Mouse (Mus musculus) embryonic stem cell, embryonic (primary cell): ENCODE measurements around the gene Sv2b.

Experiments used
- CTCF ChIA-PET, 4 experiments: fragments of 300-600 bp in 2 of 4; fragments of 350-600 bp in 2 of 4; sonication (Branson Sonifier 250); formaldehyde crosslinking; loops; one replicate each; lab custom pipeline; 2022; ENCODE audit warnings: inconsistent platforms in 2 of 4; lab: Charles Lee
- POLR2A ChIA-PET, 4 experiments: fragments of 300-600 bp in 2 of 4; fragments of 350-600 bp in 2 of 4; sonication (Branson Sonifier 250); formaldehyde crosslinking; loops; one replicate each; lab custom pipeline; 2022; ENCODE audit warnings: antibody characterized with exemption in 4 of 4, inconsistent platforms in 1 of 4; lab: Charles Lee

Sv2b gene

DNA sequence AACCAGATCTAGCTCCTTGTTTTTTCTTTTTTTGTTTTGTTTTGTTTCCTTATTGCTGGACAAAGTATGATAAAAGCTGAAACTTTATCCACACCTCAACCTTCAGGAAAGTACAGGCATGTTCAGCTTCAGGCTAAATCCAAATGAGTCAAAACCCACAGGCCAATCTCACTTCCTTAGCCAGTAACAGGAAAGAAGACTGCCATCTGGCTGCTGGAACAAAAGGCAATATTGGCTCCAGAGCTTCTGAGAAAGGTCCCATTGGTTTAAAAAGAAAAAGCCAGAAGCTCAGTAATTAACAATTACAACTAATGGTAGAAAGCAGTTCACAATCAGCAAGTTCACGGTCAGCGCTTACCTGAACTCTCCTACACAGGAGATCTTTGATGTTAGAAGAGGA, 169.8 kb downstream of the Sv2b start:
- CTCF ChIA-PET: interaction anchor here in 1 of 4 experiments (0.5 to 1.3 kb wide), 2 partner anchors 28 to 232 kb away, joined by 3 read pairs; no protein-coding TSS in a partner anchor
- POLR2A ChIA-PET: interaction anchor here in 2 of 4 experiments (0.6 to 1.3 kb wide), 4 partner anchors 239 to 392 kb away, joined by 3 to 8 read pairs (median 6); no protein-coding TSS in a partner anchor

DNA sequence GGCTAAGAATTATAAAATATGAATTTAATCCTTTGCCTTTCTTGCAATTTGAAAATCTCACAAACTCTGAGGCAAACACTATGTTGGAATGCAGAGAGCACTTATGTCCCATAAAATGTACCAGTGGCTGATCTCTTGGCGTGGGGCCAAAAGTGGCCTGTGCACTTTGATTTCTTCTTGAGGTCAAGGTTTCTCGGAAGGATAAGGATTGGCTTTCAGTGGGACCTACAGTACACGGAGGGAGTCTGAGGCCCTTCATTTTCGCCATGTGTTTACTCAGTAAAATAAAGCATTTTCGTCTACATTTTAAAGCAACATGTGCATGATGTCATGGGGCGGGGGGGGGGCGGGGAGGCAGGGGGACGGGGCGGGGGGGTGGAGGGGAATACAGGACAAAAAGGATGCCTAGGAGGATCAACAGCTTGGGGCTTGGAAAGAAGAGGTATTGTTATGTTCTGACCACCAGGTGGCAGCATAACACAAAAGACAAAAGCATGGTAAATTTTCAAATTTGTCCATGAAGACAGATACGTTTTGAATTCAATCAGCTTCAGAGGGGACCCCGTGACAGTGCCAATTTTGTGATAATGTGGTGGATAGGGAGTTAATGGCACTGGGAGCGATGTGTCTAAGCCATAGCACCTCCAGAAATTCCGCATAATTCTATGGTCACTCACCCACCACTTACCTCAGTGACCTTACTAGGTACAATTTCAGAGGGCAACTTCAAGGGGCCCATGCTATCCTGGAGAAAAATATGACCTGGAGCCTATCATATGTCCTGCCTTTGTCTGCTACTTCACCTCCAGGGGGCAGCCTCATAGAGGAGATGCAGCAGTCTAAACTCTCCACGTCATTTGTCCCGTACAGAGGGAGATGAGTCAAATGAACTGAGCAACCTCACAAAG, 174.1 kb downstream of the Sv2b start:
- ChIA-PET POLR2A (interaction anchor here in 1 of 4 experiments (0.5 to 0.8 kb wide), 3 partner anchors 231 to 1514 kb away, joined by 3 to 4 read pairs (median 4); no protein-coding TSS in a partner anchor), CTCF (interaction anchor here (0.6 to 2.2 kb wide), 19 partner anchors 8 to 474 kb away, joined by 3 to 25 read pairs (median 4); no protein-coding TSS in a partner anchor)

DNA sequence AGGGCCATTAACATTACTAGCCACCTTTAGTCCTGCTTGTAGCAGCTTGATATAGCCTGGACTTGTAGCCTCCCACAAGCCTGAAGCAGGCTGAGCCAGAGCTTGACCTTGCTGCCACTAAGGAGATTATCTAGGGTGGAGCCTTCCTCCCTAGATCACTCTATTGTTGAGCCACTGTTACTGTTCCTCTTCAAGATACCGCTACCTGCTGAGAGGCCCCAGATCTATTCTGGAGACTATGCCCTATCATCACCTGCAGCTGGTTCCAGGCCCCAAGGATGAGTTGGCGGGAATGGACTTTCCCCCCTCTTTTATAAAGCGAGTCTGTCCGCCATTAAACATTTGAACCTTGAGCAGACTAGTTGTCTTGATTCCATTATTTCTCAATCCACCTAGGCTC, 181.0 kb downstream of the Sv2b start:
- CTCF ChIA-PET: interaction anchor here in 2 of 4 experiments (0.7 to 1.0 kb wide), 2 partner anchors 17 to 405 kb away, joined by 3 read pairs; no protein-coding TSS in a partner anchor
- POLR2A ChIA-PET: interaction anchor here in 1 of 4 experiments (0.8 kb wide), 1 partner anchor 1559 kb away, joined by 4 read pairs; no protein-coding TSS in a partner anchor

DNA sequence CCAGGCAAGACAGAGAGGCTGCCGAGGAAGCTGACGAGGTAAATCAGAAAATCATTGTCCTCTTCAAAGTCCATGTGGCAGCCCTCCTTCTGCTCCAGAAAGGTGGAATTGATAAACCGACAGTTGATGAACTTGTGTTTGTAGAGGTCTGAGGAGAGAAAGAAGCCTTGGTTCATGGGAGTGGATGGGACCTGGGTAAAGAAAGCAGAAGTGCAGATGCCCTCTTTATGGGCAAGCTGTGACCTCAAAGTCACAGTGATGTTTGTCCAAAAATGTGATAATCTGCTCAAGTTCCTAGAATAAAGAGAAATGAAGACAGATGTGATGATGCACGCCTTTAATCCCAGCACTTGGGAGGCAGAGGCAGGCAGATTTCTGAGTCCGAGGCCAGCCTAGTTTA, 185.0 kb downstream of the Sv2b start:
- ChIA-PET CTCF (no interaction called here), POLR2A (interaction anchor here in 1 of 4 experiments (0.7 kb wide), 1 partner anchor 14 kb away, joined by 4 read pairs; no protein-coding TSS in a partner anchor)

DNA sequence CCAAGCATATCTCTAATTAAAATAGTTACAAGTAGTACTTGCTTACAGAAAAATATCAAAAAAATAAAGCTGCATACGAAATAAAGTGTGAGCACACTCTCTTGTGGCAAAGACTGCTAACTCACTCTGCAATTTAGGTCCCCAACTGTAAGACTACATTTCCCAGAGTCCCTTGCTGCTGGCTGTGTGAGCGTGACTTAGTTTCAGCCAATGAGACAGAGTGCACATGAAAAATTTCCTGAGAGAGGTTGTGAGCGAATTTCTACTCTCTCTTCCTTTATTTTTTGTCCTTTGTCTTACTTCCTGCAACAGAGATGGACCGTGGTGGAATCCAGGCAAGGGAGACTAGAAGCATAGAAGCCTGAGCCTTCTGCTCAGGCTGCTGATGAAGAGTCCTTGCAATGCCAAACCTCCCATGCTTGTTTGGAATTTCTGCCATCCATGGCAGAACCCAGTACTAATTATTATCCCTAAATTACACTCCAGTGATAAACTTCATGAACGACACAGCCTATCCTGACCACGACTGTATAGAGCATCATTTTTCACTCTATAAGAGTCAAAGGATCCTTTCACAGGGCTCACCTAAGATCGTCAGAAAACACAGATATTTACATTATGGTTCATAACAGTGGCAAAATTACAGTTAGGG, 190.9 kb downstream of the Sv2b start:
- CTCF ChIA-PET: no interaction called here
- POLR2A ChIA-PET: no interaction called here

DNA sequence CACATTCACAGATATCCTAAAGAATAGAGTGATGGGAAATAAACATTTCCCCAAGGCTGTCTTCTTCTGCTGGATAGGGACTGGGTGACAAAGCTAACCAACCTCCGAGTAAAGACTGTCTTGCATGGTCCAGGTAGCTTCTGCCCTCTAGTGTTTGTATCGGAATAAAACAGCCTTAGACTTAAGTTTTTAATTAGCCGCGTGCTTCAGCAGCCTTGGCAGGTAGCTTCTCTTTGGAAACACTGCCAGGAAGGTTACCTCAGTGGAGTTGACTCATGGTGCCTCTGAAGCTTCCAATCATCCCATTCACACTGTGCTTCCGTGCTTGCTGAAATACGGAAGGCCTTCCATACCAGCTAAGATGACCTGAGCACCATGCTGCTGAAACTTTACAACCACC, 198.4 kb downstream of the Sv2b start:
- CTCF ChIA-PET: interaction anchor here (0.6 to 1.7 kb wide), 18 partner anchors 9 to 747 kb away, joined by 3 to 13 read pairs (median 3); partner anchors contain the start of gene Slco3a1 (in 1 of the 4)
- POLR2A ChIA-PET: no interaction called here

DNA sequence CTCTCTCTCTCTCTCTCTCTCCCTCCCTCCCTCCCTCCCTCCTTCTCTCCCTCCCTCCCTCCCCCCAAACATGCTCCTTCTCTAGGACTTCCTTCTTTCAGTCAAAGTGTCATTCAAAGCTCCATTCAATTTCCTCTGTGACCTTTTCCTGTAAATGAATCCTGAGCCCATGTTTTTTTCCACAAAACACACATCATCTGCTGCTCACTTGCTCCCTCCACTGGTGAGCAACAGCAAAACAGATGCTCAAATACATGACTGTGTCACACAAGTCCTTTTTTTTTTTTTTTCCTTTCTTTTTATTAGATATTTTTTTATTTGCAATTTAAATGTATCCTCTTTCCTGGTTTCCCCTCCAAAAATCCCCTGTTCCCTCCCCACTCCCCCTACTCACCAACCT, 201.6 kb downstream of the Sv2b start:
- ChIA-PET CTCF (interaction anchor here in 3 of 4 experiments (0.6 to 1.2 kb wide), 4 partner anchors 67 to 764 kb away, joined by 3 to 4 read pairs (median 4); no protein-coding TSS in a partner anchor), POLR2A (no interaction called here)

DNA sequence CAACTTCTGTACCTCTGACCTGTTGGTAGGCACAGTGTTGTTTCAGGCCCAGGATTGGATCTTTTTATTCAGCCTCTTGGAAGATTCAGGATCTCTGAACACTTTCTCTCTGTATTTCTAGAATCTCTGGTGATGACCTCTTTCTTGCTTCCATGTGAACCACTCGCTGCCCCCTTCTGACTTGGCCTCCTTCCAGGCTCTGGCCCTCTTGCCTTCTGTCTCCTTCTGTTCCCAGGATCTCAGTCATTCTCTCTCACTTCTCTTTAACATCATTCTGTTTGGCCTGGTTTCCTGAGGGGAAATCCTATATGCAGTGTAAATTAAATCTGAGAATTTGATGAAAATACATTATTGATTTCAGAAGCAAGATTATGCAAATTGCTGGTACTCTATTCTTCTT, 205.2 kb downstream of the Sv2b start:
- ChIA-PET POLR2A (no interaction called here), CTCF (interaction anchor here in 2 of 4 experiments (0.6 to 0.7 kb wide), 2 partner anchors 513 to 741 kb away, joined by 3 to 5 read pairs; no protein-coding TSS in a partner anchor)

DNA sequence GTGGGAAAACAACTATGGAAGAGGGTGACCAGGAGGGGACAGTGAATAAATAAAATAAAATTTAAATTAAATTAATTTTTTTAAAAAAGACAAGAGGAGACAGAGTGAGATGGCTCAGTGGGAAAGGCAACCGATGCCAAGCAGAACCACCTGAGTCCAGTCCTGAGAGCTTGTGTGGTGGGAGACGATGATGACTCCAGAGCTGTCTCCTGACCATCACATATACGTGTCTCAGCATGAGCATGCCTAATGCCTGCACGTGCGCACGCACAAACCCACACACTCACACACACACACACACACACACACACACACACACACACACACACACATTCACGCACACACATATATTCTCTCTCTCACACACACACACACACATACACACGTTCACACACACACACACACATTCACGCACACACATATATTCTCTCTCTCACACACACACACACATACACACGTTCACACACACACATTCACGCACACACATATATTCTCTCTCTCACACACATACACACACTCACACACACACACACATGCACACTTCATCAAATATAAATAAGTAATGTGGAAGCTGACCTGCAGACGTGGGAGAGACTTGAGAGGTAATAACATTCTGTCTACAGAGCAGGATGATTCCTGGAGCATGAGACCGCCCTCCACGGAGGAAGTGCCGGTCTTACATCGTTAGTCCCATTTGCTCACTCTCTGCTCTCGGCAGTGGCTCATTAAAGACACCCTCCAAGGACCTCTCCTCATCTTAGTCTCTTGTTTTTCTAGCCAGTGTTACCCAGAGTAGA, 206.3 kb downstream of the Sv2b start:
- POLR2A ChIA-PET: interaction anchor here in 1 of 4 experiments (0.5 kb wide), 1 partner anchor 232 kb away, joined by 5 read pairs; no protein-coding TSS in a partner anchor

DNA sequence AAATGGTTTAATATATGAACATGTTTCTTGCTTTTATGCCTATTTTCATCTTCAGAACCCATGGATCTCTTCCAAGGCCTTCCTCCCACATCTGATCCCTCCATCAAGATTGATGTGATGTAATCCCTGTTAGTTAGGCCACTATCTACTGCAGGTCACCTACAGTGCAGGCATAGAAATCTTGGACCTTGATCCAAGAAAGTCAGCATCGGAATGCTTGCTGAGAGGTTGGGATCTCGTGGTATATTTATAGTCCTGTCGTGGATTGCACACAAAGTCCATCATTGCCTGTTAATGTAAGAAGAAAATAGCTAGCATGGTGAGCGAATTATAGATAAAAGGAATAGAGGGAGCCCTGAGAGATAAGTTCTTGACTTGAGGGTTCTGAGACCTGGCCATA, 223.6 kb downstream of the Sv2b start:
- POLR2A ChIA-PET: no interaction called here
- CTCF ChIA-PET: no interaction called here

More for the DNA sequence above, 206.3 kb downstream of the Sv2b start:
- CTCF ChIA-PET: interaction anchor here in 2 of 4 experiments (0.6 to 1.6 kb wide), 2 partner anchors 8 to 513 kb away, joined by 3 to 6 read pairs; no protein-coding TSS in a partner anchor

DNA sequence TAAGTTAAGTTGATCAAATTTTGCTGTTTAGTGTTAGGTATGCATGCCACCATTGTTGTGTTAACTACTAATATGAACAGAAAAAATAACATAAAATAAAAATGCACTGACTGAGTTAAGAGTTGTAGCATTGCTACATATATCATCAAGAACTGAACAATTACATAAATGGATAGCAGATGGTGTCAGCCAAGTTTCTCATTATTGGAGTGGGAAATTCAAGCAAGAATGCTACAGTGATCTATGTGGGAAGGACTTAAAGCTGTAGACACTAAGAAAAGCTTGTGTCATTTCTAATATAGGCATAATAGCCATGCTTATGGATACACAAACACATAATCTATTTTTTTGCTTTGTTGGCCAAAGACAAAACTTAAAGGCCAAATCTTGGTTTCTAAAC, 228.9 kb downstream of the Sv2b start:
- CTCF ChIA-PET: no interaction called here
- POLR2A ChIA-PET: no interaction called here

DNA sequence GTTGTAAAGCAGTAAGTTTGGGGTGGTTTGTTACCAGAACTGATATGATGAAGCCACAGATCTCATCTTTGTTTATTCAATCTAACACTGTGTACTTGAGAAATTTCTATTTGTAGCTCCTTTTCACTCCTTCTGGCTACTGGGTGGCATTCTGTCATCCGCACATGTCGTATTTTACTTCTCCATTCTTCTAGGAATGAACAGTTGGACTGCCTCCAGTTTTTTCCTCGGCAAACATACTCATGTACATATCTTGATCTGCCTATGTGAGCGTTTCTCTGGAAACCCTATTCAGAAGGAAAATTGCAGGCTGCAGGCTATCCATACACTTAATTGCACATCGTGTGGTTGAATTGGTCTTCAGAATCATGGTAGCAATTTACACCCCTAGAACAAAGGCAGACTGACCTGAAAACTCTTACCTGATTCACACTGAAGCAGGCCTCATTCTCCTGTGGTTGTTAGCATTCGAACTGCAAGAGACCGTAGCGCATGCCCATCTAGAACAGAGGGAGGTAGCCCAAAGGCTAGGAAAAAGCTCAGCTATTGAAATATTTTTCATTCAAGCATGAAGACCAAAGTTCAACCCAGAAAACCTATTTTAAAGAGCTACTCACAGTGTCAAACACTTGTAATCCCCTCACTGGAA, 231.4 kb downstream of the Sv2b start:
- ChIA-PET POLR2A (no interaction called here), CTCF (no interaction called here)
